Mouse (Mus musculus): ENCODE data around the gene 2310061N02Rik. TPM values are rescaled to one million over a fixed set of nuclear protein-coding genes. Genes with fewer than 3 reads are reported as not detected.
"Not testable (repeated sequence)": the region's sequence is repeated elsewhere in the genome, so short reads cannot be mapped to it uniquely, and the experiment has no call there.

2310061N02Rik gene
- not detected in 2 replicates for polyA plus RNA-seq (2014; fragmentation: Nextera tagmentation; extraction: Ambion mirVana)

DNA sequence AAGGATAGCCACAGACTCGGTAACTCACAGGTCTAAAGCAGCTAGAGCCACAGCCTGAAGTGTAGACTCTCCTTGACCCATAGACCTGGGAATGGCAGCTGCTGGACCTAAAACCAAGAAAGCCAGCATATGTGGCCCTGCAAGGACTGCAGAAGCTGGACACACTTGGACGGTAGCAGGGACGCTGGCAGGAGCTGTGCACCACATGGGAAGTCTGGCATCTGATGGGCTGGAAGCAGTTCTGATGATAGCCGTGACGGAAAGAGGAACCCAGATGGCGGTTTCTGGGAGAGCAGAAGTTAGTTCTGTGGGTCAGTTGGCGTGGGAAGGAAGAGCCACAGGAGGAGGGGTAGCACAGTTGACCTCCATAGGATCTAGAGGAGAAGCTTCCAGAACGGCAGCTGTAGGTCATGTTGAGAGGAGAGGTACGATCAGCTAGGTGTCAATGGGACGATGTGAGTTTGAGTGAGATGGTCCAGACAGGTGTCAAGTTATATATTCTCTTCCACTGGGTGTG is at the start of gene 2310061N02Rik:
TSS of gene 2310061N02Rik (minus strand) at position 467 of the 517 bp plus-strand sequence.
- 79% methylated on average over 10 of the region's 10 CpGs for WGBS
- Histone ChIP-seq H3K36me3 (ENCODE audit: insufficient read depth) (no peaks in the 10 kb centered on the region), H3K4me1 (ENCODE audit: insufficient read depth) (no peaks in the 10 kb centered on the region), H3K27ac (ENCODE audit: low read depth) (no peak within 1 kb of the TSS), H3K27me3 (ENCODE audit: insufficient read depth, low read length) (no peaks in the 10 kb centered on the region), H3K4me3 (ENCODE audit: low read depth, low read length) (no peak within 1 kb of the TSS), H3K9me3 (ENCODE audit: low read depth, low read length) (no peaks in the 10 kb centered on the region), H3K4me2 (no peak within 1 kb of the TSS), H3K9ac (no peak within 1 kb of the TSS)
- no peak for TF ChIP-seq CTCF (IDR thresholded peaks at IDR 0.05; ENCODE audit: low read depth)
- DNase-seq (no peak), ATAC-seq (ENCODE audit: insufficient read depth) (no peak)

DNA sequence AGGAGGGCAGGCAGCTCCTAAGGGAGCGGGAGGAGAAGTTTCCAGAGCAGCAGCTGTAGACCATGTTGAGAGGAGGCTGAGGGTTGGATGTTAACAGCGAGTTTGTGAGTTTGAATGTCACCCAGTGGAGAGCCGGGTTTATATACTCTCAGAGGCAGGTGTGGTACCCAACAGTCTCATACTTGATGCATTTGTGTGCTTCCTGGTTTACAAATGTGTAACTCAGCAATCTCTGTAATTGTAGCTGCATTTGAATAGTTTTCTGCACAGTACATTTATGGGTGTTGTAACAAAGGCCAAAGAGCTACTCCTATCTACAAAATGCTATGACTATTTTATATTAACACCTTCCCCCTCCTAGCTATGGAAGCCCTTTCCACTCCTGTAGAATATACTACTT is 43.8 kb upstream of the 2310061N02Rik start, which contains the start of gene Krtap13:
TSS of gene Krtap13 (minus strand) at position 101 of the 400 bp plus-strand sequence.
- H3K4me1 ChIP-seq (ENCODE audit: insufficient read depth); ATAC-seq (ENCODE audit: insufficient read depth); H3K4me3 ChIP-seq (ENCODE audit: low read depth, low read length); H3K4me2 ChIP-seq; H3K27ac ChIP-seq (ENCODE audit: low read depth); H3K27me3 ChIP-seq (ENCODE audit: insufficient read depth, low read length); H3K36me3 ChIP-seq (ENCODE audit: insufficient read depth); DNase-seq; H3K9ac ChIP-seq; H3K9me3 ChIP-seq (ENCODE audit: low read depth, low read length): not testable (repeated sequence)
- 78% methylated on average over 3 of the region's 3 CpGs for WGBS

DNA sequence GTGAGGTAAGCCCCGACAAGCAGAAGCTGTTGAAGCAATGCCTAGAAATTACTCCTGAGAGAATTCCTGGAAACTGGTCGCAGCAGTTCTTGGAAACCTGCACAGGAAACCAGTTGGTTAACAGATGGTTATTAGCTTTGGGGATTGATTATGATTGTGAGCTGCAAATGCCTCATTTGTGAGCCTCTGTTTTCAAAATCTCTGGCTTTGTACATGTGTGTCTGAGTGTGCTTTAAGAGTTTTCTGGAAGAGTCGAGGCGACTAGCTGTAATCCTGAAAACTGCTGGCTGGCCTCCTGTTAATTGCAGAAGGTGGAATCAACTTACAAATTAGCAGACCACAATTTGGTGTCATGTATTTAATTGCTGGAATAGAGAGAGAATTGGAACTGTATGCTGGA is 40.2 kb upstream of the 2310061N02Rik start:
- TF ChIP-seq CTCF (IDR thresholded peaks at IDR 0.05; ENCODE audit: low read depth), result no peak
- H3K4me1 ChIP-seq (ENCODE audit: insufficient read depth), result no peaks in the 10 kb centered on the region
- no peaks in the 10 kb centered on the region for H3K27me3 ChIP-seq (ENCODE audit: insufficient read depth, low read length)
- no peaks in the 10 kb centered on the region for H3K36me3 ChIP-seq (ENCODE audit: insufficient read depth)
- no peak overlapping the region for H3K27ac ChIP-seq (ENCODE audit: low read depth)
- H3K4me2 ChIP-seq, result no peak overlapping the region
- no peak for ATAC-seq (ENCODE audit: insufficient read depth)
- H3K9ac ChIP-seq, result no peak overlapping the region
- DNase-seq, result no peak
- no peak overlapping the region for H3K4me3 ChIP-seq (ENCODE audit: low read depth, low read length)
- H3K9me3 ChIP-seq (ENCODE audit: low read depth, low read length), result no peaks in the 10 kb centered on the region
- WGBS, result 78% methylated on average over 4 of the region's 4 CpGs

DNA sequence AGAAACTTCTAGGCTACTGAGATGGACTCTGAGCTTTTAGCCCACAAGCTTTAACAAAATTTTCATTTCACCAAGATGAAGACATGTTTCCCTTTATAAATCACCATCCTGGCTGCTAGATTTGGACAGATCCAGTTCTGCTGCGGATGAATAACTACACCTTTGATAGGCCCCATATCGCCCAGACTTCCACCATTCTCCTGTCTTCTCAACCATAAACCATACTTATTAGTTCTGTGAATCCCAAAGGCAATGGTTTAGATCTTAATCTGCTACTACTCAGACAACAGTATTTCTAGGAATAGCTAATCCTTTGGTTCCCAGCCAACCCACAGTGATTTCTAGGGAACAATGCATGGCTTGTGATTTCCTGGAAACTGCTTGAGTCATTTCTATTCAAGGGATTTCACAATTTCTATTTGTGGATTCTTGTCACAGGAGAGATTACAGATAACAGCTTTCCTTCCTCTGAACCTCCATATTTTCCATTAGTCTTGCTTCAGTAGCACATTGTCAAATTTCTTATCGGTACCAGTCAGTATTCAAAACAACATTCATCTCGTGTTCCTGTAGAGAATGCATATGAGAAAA is 37.1 kb upstream of the 2310061N02Rik start:
- 61% methylated on average over 4 of the region's 4 CpGs for WGBS
- H3K4me3 ChIP-seq (ENCODE audit: low read depth, low read length), result no peak overlapping the region
- no peaks in the 10 kb centered on the region for H3K36me3 ChIP-seq (ENCODE audit: insufficient read depth)
- DNase-seq (peak; percentile 42), ATAC-seq (ENCODE audit: insufficient read depth) (no peak)
- H3K4me1 ChIP-seq (ENCODE audit: insufficient read depth), result no peaks in the 10 kb centered on the region
- no peak overlapping the region for H3K27ac ChIP-seq (ENCODE audit: low read depth)
- H3K9me3 ChIP-seq (ENCODE audit: low read depth, low read length), result no peaks in the 10 kb centered on the region
- no peak overlapping the region for H3K9ac ChIP-seq
- TF ChIP-seq CTCF (IDR thresholded peaks at IDR 0.05; ENCODE audit: low read depth), result no peak
- H3K27me3 ChIP-seq (ENCODE audit: insufficient read depth, low read length), result no peaks in the 10 kb centered on the region
- H3K4me2 ChIP-seq, result no peak overlapping the region

DNA sequence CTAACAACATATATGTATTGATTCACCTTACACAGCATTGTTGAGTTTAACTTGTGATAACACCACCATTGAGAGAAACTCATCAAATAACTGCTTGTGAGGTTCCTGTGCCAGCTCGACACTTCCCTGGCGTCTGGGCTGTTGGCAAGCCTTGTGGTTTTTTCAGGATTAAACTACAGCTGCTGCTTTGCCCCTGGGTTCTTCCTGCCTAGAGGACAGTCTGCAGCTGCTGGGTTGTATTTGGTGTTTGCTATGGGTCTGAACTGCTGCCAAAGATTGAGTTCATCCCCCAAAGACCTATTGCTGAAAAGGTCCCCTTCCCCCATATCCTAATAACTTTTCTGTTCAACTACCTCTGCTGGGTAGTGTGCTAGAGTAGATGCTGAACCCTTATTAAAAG is 27.6 kb upstream of the 2310061N02Rik start:
- no peaks in the 10 kb centered on the region for H3K27me3 ChIP-seq (ENCODE audit: insufficient read depth, low read length)
- H3K9me3 ChIP-seq (ENCODE audit: low read depth, low read length), result no peaks in the 10 kb centered on the region
- ATAC-seq (ENCODE audit: insufficient read depth) (peak; percentile 24; the same call in 1 of the 2 replicates), DNase-seq (peak; percentile 27)
- no peaks in the 10 kb centered on the region for H3K36me3 ChIP-seq (ENCODE audit: insufficient read depth)
- H3K4me3 ChIP-seq (ENCODE audit: low read depth, low read length), result no peak overlapping the region
- no peak overlapping the region for H3K4me2 ChIP-seq
- H3K27ac ChIP-seq (ENCODE audit: low read depth), result no peak overlapping the region
- 47% methylated on average over 2 of the region's 2 CpGs for WGBS
- H3K4me1 ChIP-seq (ENCODE audit: insufficient read depth), result no peaks in the 10 kb centered on the region
- no peak overlapping the region for H3K9ac ChIP-seq
- no peak for TF ChIP-seq CTCF (IDR thresholded peaks at IDR 0.05; ENCODE audit: low read depth)

DNA sequence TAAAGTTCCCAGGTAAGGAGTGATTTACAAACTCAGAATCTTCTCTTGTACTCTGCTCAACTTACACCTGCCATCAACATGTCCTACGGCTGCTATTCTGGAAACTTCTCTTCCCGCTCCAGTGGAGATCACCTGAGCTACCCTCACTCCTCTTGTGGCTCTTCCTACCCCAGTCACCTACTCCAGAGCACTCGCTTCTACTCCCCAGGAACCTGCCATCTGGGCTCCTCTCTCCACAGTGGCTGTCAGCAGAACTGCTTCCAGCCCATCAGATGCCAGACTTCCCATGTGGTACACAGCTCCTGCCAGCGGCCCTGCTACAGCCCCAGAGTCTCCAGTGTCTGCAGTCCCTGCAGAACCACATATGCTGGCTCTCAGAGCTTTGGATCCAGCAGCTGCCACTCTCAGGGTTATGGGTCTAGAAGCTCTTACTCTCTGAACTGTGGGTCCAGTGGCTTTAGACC is 21.1 kb upstream of the 2310061N02Rik start, which contains the start of gene Krtap13-1:
TSS of gene Krtap13-1 (plus strand) at position 51 of the 464 bp plus-strand sequence.
- ATAC-seq (ENCODE audit: insufficient read depth) (no peak), DNase-seq (no peak)
- H3K4me1 ChIP-seq (ENCODE audit: insufficient read depth), result no peaks in the 10 kb centered on the region
- no peak within 1 kb of the TSS for H3K9ac ChIP-seq
- no peaks in the 10 kb centered on the region for H3K27me3 ChIP-seq (ENCODE audit: insufficient read depth, low read length)
- no peak within 1 kb of the TSS for H3K27ac ChIP-seq (ENCODE audit: low read depth)
- no peak within 1 kb of the TSS for H3K4me3 ChIP-seq (ENCODE audit: low read depth, low read length)
- no peak for TF ChIP-seq CTCF (IDR thresholded peaks at IDR 0.05; ENCODE audit: low read depth)
- no peak within 1 kb of the TSS for H3K4me2 ChIP-seq
- H3K9me3 ChIP-seq (ENCODE audit: low read depth, low read length), result no peaks in the 10 kb centered on the region
- WGBS, result 80% methylated on average over 4 of the region's 4 CpGs
- H3K36me3 ChIP-seq (ENCODE audit: insufficient read depth), result no peaks in the 10 kb centered on the region

DNA sequence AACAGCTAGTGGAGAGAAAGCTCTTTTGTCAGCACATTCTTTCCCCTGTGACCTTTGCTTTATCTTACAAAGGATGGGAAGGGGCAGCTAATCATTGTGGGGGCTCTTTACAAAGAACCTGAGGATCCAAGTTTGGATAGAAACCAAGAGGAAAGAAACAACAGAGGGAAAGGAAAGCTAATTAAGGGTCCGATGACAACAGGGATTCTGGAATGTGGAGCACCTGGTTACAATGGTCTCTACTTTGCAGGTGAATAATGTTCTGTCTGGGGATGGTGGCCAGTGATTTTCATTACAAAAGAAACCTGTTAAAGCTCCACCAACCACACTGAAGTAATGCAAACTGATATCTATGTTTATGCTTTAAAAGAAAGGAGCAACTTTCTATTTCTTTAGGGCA is 12.3 kb upstream of the 2310061N02Rik start:
- ATAC-seq (ENCODE audit: insufficient read depth), result no peak
- WGBS, result 41% methylated on average over 1 of the region's 1 CpGs
- no peaks in the 10 kb centered on the region for H3K36me3 ChIP-seq (ENCODE audit: insufficient read depth)

More for the DNA sequence above, 12.3 kb upstream of the 2310061N02Rik start:
- H3K4me1 ChIP-seq (ENCODE audit: insufficient read depth), result no peaks in the 10 kb centered on the region
- no peak for TF ChIP-seq CTCF (IDR thresholded peaks at IDR 0.05; ENCODE audit: low read depth)
- no peaks in the 10 kb centered on the region for H3K27me3 ChIP-seq (ENCODE audit: insufficient read depth, low read length)
- no peak overlapping the region for H3K27ac ChIP-seq (ENCODE audit: low read depth)
- H3K9ac ChIP-seq, result no peak overlapping the region
- DNase-seq, result no peak
- H3K4me3 ChIP-seq (ENCODE audit: low read depth, low read length), result no peak overlapping the region
- no peaks in the 10 kb centered on the region for H3K9me3 ChIP-seq (ENCODE audit: low read depth, low read length)
- H3K4me2 ChIP-seq, result no peak overlapping the region

All from lung, embryonic 14.5 days (tissue).